Mouse (Mus musculus) heart, adult 8-10 months (tissue): ENCODE data around the gene Fam83c. TPM values are rescaled to one million over a fixed set of nuclear protein-coding genes. Genes with fewer than 3 reads are reported as not detected.

Experiments used
- DNase-seq: peaks from one replicate; pipeline ENCODE4 v3.0.0; 2022; ENCODE audit warnings: low spot score
- total RNA-seq, 4 experiments: library from RNA; stranded (reverse); gene quantifications; 2 replicates each; pipeline ENCODE4 v1.2.4; 2022

Gene Fam83c
- total RNA-seq, 4 experiments from 2014 or later = not detected

DNA sequence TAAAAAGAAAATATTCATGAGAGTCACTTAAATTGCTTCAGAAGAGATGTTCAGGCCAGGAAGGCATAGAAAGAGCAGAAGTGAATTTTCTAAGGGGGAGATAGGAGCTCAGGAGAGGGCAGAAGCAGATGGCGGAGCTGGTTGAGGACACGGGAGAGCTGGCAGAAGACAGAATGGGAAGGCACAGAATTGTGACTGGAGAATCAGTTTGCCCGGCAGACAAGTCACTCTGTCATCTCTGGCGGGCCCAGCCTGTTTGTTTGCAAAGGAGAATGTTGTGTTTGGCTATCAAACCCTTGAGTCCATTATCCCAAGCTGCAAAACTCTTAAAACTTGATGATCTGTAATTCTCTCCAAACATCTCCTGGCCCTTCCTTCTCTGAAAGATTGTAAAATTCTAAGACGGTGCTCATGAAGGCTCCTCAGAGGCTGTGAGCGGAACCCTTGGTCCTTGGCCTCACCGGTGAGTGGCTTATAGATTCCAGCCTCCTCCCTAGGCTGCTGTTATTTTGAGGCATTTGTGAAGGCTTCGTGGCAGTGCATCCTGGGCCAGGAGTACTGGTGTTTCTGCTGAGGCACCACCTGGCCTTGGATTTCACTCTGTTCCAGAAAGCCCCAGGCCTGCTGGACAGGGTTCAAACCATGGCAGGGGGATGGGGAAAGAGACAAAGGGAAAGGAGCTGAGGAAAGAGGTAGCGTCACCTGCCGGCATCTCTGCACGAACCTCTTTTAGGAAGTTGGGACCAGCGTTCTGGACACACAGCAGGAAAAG is 39.8 kb downstream of the Fam83c start:
- no peak for DNase-seq

DNA sequence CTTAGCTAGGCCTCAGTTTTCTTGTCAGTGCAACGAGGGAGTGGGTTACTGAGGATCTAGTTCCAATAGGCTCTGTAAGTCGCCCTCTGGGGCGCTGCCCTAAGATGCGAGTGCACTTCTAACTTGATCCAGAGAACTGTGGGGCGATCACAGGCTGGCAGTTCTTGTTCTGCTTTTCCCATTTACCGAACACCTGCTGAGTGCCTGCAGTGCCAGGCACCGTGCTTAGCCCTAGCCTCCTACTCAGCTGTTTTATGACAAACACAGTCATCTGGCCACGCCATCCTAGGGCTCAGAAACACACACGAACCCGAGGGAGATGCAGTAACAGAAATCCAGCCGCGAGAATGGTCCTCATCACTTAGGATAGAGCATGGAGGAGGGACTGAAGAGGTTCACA is 41.8 kb downstream of the Fam83c start:
- no peak for DNase-seq

DNA sequence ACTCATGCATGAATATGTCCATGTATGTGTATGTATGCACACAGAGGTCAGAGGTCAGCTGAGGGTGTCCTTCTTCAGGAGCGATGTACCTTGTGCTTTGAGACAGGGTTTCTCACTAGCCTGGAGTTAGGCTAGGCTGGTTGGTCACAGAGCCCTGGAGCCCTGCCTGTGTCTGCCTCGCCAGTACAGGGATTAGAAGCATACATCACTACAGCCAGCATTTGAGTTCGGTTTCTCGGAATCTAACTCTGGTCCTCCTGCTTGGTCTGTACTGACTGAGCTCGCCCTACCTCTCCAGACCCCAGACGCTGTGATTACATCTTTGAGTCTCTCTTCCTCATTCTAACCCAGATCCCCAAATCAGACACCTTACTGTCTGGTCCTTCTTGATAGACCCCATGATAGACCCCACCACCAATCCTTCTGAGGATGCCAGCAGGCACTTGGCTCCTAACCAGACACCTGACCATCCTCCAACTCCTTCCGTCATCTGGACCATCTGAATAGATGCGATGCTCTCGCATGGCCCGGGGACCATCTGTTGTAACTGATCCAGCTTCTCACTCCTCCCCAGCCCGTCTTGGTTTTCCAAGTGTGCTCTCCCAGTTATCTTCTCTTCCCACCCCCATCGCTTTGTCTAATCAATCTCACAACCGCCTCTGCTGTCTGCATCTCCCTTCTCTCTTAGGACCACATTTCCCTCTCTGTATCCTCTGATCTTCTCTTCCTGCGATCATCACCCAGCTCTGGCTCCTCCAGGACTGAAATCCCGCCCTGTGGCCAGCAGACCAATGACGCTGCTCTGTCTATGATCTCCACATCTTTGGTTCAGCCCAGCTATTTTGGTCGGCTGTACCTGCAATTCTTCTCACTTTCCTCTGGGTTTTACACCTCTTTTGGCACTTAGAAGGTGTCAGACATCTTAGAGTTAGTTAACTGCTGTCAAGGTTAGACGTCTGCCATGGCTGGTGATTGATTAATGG is 46.4 kb downstream of the Fam83c start:
- no peak for DNase-seq

DNA sequence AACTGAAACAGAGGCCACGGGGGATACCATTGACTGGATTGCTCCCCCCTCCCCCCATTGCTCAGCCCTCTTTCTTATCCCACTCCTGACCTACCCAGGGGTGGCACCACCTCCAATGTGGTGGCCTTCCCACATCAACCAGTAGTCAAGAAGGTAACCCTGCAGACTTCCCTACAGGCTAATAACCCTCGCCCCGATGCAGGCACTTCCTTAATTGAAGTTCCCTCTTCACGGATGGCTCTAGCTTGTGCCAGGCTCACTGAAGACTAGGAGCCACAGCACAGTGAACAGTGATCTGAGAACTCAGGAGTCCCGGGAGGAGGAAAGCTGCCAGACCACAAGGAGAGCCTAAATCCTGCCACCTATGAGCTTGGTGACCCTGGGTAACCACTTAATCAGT is 47.7 kb downstream of the Fam83c start:
- DNase-seq = no peak

DNA sequence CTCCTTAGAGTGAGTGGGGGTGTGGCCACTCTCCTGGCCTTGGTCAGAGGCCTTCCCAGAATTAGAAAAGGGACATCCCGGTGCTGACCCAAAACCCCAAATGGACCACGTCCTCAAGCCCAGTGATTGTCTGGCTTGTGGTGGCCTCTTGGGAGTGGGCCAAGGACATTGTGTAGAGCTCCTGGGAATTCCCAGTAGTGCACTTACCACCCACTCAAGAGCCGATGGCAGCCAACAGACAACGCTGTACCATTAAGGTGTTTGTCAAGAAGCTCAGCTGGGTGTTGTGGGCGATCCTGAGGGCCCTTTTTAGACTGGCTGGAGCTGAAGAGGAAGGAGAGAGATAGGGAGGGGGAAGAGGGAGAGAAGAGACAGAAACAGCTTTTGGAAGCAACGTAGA is 50.1 kb downstream of the Fam83c start:
- DNase-seq = no peak

DNA sequence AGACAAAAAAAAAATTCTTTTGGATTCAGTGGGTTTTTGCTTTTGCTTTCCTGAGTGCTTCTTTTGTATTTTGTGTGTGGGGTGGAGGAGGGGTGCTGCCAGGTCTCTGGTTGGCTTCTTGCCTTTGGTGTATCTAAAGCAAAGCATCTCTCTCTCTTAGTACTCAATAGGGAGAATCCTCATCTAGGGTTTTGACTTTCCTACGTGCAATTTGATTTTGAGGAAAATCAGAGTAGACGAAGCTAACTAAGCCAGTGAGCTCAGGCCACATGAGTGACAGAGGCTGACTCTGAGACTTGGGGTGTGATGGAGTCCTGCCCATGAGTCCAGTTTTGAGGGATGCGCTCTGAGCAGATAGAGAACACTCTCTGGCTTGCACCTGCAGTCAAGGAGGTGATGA is 55.1 kb downstream of the Fam83c start:
- no peak for DNase-seq

DNA sequence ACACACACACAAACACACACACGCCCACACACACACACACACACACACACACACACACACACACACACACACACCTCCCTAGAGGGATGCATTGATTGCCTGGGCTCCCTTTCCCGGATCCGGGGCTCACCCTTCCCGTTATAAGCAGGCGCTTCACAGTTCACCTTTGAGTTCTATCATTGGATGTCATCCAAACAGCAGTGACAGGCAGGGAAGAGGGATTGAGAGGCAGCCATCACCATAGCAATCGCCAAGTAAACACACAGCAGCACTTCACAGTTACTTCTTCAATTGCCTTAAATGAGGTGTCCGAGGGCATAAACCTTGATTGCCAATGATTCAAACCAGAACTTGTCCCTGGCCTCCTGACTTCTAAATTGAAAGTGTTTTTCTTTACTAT is 55.6 kb downstream of the Fam83c start:
- DNase-seq = no peak

DNA sequence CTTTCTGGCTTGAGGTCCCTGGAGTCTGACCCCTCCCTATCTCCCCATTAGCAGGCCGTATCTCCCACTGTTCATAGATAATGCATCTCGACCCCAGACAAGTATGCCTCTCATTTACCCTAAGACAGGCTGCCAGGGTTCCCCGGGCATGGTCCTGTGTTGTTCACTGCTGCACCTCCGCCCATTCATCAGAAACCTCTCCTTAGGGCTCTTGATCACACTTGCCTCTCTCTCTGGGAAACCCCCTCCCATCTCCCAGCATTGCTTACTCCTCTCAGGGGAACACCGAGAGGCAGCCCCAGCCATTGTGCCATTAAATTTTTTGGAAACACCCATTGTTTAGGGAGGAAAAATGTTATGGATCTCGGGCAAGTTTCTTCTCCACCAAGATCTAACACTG is 56.6 kb downstream of the Fam83c start:
- DNase-seq = no peak

DNA sequence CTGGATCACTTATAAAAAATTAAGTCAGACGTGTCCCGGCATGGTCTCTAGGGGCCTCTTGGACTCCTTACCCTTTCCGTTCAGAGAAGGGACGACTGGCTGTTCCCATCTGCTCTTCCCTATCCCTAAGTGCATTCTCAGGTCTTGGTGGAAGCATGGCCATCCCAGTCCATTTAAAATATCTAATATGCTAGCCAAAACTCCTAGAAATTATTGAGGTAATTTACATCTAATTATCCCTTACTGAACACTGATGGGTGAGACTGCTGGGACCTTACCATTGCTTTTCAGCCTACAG is 57.0 kb downstream of the Fam83c start:
- no peak for DNase-seq

Other genes with a start within 250 kb of the Fam83c start
- gene Gss, start 242.0 kb downstream of the Fam83c start, total RNA-seq = 10 to 100 TPM; 14.2 to 15.6 (median 14.6) TPM
- 10 to 100 TPM; 21.9 to 55.5 (median 33.1) TPM for gene Myh7b, start 223.6 kb downstream of the Fam83c start, total RNA-seq
- 10 to 100 TPM; 85.4 to 95.8 (median 88.4) TPM for gene Trpc4ap, start 142.5 kb downstream of the Fam83c start, total RNA-seq
- 1 to 10 TPM; 5.7 to 7.8 (median 6.4) TPM for gene Edem2, start 105.4 kb downstream of the Fam83c start, total RNA-seq
- gene Gm17581, start 99.0 kb downstream of the Fam83c start, total RNA-seq = not detected
- gene Procr, start 83.7 kb downstream of the Fam83c start, total RNA-seq = 1 to 10 TPM; 1.9 to 2.8 (median 2.3) TPM
- gene Mmp24, start 59.5 kb downstream of the Fam83c start, total RNA-seq = not detected
- 10 to 100 TPM; 29.8 to 40.2 (median 35.1) TPM for gene BC029722, start 15.4 kb downstream of the Fam83c start, total RNA-seq
- gene Eif6, start 7.9 kb downstream of the Fam83c start, total RNA-seq = 10 to 100 TPM; 44.2 to 65.1 (median 54.3) TPM
- 100 to 1,000 TPM; 275 to 349 (median 295) TPM for gene Uqcc1, start 95.5 kb upstream of the Fam83c start, total RNA-seq
- gene Gm15557, start 105.9 kb upstream of the Fam83c start, total RNA-seq = not detected
- gene Gdf5, start 110.5 kb upstream of the Fam83c start, total RNA-seq = not detected
- gene Cep250, start 121.6 kb upstream of the Fam83c start, total RNA-seq = 1 to 10 TPM; 4.1 to 8.8 (median 6.0) TPM
- gene 6430550D23Rik, start 173.1 kb upstream of the Fam83c start, total RNA-seq = 1 to 10 TPM in 1 of 4 experiments, under 1 TPM in 3; 0.14 to 2.0 (median 0.53) TPM
- gene Ergic3, start 173.2 kb upstream of the Fam83c start, total RNA-seq = 10 to 100 TPM; 58.2 to 67.2 (median 66.3) TPM
- gene Fer1l4, start 218.1 kb upstream of the Fam83c start, total RNA-seq = not detected
- gene Spag4, start 230.3 kb upstream of the Fam83c start, total RNA-seq = 1 to 10 TPM in 2 of 4 experiments, under 1 TPM in 2; 0.62 to 2.3 (median 1.1) TPM